Mouse (Mus musculus) hindbrain, embryonic 14.5 days (tissue): ENCODE measurements at regions not wholly inside any gene's neighbourhood (a gene's known extent, or its start where the extent isn't known, plus 50 kb on each side); places are given as distances from the start of the nearest gene placed in this dataset.

ENCODE experiments used
- ATAC-seq: fragments of 200-750 bp; cut with Nextera tagmentation; 2 replicates; pipeline ENCODE4 v1.8.0; 2017; ENCODE audit warnings: moderate number of reproducible peaks, mild to moderate bottlenecking, moderate TSS enrichment, moderate library complexity; ENCODE audit not compliant: low FRiP score
- DNase-seq: peaks from one replicate; pipeline ENCODE4 v3.0.0-alpha.2; 2015; ENCODE audit warnings: low spot score
- H3K27ac ChIP-seq: fragments of 300-500 bp; sonication (generic); 2 replicates; pipeline ENCODE4 v1.5.1; 2014; ENCODE audit warnings: mild to moderate bottlenecking, moderate library complexity
- H3K27me3 ChIP-seq: fragments of 300-500 bp; sonication (generic); 2 replicates; pipeline ENCODE4 v1.6.1; 2014; ENCODE audit warnings: mild to moderate bottlenecking, low read length, mixed read lengths; ENCODE audit not compliant: control insufficient read depth, insufficient read depth
- H3K36me3 ChIP-seq: fragments of 300-500 bp; sonication (generic); replicated peaks from 2 replicates; pipeline ENCODE4 v1.6.1; 2014; ENCODE audit not compliant: control insufficient read depth, insufficient read depth
- H3K4me1 ChIP-seq: fragments of 300-500 bp; sonication (generic); replicated peaks from 2 replicates; pipeline ENCODE4 v1.6.1; 2014; ENCODE audit warnings: antibody characterized with exemption, low read length, mixed read lengths; ENCODE audit not compliant: control insufficient read depth, insufficient read depth
- H3K4me2 ChIP-seq: fragments of 300-500 bp; sonication (generic); replicated peaks from 2 replicates; pipeline ENCODE4 v1.6.1; 2014; ENCODE audit warnings: mild to moderate bottlenecking, moderate library complexity
- H3K4me3 ChIP-seq: fragments of 300-500 bp; sonication (generic); replicated peaks from 2 replicates; pipeline ENCODE4 v1.5.1; 2014; ENCODE audit warnings: mild to moderate bottlenecking, low read length
- H3K9ac ChIP-seq: fragments of 300-500 bp; sonication (generic); 2 replicates; pipeline ENCODE4 v1.6.1; 2014
- H3K9me3 ChIP-seq: fragments of 300-500 bp; sonication (generic); 2 replicates; pipeline ENCODE4 v1.6.1; 2016; ENCODE audit warnings: low read length; ENCODE audit not compliant: control insufficient read depth
- WGBS: fragments of 180-500 bp; shearing (Covaris S2); extraction: QIAGEN DNeasy Blood & Tissue Kit; methylation state at CpG from one replicate; pipeline ENCODE4 v1.1.7; 2014; 5-methylcytosine and 5-hydroxymethylcytosine counted together

DNA sequence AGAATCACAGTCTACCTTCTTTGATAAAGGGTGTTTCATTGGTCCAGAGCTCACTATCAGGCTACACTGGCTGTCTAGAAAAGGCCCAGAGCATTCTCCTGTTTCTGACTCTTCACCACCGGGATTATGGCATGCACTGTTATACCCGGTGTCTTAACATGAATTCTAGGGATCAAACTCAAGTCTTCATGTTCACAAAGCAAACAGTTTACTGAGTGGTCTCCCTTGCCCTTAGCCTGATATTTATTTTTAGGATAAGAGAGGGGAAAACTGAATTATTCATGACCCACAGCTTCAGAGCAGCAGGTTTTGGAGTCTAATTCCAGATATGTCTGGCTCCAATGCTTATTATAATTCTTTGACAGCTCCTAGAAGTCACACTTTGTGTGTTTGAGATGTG, 596.0 kb upstream of the Gm26657 start:
- Histone ChIP-seq H3K4me2 (no peak overlapping the region), H3K27me3 (no peaks in the 10 kb centered on the region), H3K9ac (no peak overlapping the region), H3K36me3 (no peaks in the 10 kb centered on the region), H3K27ac (no peak overlapping the region), H3K9me3 (no peaks in the 10 kb centered on the region), H3K4me1 (no peaks in the 10 kb centered on the region), H3K4me3 (no peak overlapping the region)
- ATAC-seq (no peak), DNase-seq (no peak)
- 80% methylated on average over 2 of the region's 2 CpGs for WGBS

DNA sequence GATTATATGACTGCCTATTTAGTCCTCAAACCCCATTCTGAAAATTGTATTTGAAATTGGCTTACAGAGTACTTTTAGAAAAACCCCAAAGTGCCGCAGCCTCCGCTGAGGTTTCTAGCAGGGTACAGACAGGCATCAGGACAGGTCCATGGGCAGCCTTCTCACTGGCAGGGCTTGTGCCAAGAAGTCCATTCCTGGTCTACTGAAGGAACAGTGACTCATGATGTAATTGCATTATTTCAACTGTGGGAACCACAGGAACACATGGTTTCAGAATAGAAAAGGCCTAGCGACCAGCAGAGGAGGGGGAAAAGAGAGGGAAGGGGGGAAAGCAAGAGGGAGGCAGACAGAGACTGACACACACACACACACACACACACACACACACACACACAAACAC, 603.0 kb upstream of the Gm26657 start:
- Histone ChIP-seq H3K36me3 (no peaks in the 10 kb centered on the region), H3K9ac (no peak overlapping the region), H3K27ac (no peak overlapping the region), H3K4me1 (no peaks in the 10 kb centered on the region), H3K27me3 (no peaks in the 10 kb centered on the region), H3K4me3 (no peak overlapping the region), H3K4me2 (no peak overlapping the region), H3K9me3 (no peaks in the 10 kb centered on the region)
- DNase-seq (no peak), ATAC-seq (no peak)
- WGBS = 83% methylated on average over 3 of the region's 3 CpGs

DNA sequence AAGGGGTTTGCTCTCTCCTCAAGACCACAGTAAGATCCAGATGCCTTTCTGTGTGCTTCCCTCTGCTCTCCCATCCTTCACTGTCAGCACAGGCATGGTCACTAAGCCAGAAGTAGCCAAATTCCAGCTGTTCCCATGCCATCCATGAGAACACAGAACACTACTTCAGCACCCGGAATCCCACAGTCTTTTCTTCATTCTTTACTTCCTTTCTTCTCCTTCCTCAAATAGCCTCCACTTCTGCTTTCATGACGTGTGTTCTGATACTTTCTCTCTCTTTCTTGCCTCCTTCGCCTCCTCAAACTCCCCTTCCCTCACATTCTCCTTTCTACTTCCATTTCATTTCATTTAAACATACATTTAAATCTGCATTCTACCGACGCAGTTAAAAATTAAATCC, 602.1 kb upstream of the Klf4 start:
- WGBS = 85% methylated on average over 5 of the region's 5 CpGs

DNA sequence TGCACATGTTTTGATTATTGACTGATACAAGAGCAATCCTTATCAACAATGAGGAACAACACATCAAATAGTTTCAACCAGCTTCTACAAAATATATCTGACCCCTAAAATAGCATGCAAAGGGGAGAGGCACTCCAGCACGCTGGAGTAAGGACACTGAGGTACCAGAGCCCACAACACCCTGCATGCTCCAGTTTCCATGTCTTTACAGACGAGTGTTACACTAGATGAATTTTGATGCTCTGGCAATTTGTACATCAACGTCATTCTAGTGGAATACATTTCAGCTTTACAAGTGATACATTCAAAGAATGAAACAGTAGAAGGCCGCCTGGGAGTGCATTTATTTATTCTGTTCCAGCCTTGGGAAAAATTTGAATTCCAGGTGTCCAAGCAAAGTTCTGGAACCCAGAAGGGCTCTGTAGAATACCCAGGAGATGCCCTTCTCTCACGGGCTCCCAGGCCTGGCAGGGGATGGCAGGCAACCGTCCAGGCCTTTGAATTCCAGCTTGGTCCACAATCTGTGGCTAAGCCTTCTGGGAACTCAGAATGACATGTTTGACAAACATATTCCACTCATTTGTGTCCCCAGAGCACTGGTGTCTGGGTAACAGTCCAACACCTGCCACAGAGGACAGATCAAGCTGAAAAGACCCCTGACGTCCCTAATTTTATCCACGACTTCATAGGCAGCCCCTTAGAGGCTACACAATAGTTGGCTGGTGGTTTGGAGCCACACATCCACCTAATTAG, 595.6 kb upstream of the Klf4 start:
- Histone ChIP-seq H3K9ac (no peak overlapping the region), H3K27ac (no peak overlapping the region), H3K4me3 (no peak overlapping the region), H3K4me1 (no peaks in the 10 kb centered on the region), H3K27me3 (no peaks in the 10 kb centered on the region), H3K4me2 (no peak overlapping the region), H3K36me3 (no peaks in the 10 kb centered on the region), H3K9me3 (no peaks in the 10 kb centered on the region)
- WGBS = 43% methylated on average over 8 of the region's 8 CpGs
- DNase-seq (peak; percentile 44), ATAC-seq (peak; percentile 37; the same call in 1 of the 2 replicates)

More for the DNA sequence above, 602.1 kb upstream of the Klf4 start:
- Histone ChIP-seq H3K9ac (no peak overlapping the region), H3K36me3 (no peaks in the 10 kb centered on the region), H3K27me3 (no peaks in the 10 kb centered on the region), H3K4me3 (no peak overlapping the region), H3K4me1 (no peaks in the 10 kb centered on the region), H3K4me2 (no peak overlapping the region), H3K9me3 (no peaks in the 10 kb centered on the region), H3K27ac (no peak overlapping the region)
- ATAC-seq = no peak
- DNase-seq = no peak

DNA sequence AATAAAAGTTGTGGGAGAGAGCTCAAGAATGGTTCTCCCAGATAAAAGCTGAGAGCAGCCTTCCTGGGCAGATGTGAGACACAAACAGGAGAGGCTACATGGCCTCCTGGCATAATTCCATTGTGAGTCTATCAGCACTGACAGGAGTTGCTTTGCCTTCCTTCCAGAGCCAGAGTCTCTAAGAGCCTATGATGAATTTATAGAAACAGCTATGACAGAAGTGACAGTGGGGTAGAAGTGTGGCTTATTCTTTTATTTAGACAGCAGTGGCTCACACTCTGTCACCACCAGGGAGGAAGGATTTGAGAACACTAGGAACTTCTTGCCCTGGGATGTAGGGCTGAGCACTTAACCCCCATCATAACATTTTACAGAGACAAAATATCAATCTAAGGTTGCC, 592.2 kb upstream of the Klf4 start:
- H3K36me3 ChIP-seq = no peaks in the 10 kb centered on the region
- DNase-seq = no peak
- ATAC-seq = no peak
- H3K27ac ChIP-seq = no peak overlapping the region
- no peak overlapping the region for H3K4me3 ChIP-seq
- no peaks in the 10 kb centered on the region for H3K27me3 ChIP-seq
- H3K9ac ChIP-seq = no peak overlapping the region
- no peak overlapping the region for H3K4me2 ChIP-seq
- H3K9me3 ChIP-seq = no peaks in the 10 kb centered on the region
- H3K4me1 ChIP-seq = no peaks in the 10 kb centered on the region

DNA sequence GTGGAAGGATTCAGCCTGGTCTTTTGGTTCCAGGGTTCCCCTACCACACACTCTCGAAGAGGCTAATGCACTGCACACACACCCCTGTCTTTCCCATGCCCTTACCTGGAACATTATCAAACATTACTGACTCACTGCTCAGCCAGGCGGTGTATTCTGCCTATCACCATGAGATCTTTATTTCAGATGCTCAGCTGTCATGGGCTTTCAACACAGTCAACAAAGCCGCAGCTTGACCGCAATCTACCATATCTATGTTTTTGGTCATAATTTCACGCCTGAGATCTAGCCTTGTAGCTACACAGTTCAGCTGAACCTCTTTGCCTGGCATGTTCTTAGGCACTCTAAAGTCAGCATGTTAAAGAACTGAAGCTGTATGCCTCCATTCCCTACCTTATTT, 589.9 kb upstream of the Klf4 start:
- DNase-seq = no peak
- H3K4me2 ChIP-seq = no peak overlapping the region

DNA sequence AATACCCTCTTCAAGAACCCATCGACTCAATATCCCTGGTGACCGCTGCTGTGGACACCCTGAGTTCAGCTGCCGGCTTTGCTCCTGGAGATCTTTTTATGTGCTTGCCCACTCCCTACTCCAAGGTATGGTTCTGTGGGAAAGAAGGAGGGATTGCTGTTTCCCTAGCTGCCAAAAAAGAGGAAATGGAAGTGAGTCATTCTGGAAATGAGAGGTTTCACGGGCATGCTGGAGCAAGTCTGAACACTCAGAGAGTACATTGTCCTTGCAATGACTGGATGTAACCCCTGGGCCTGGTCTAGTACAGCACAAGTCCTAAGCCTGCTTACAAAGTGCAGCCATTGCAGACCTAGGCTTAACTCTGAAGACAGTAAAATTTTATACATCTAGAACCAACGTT, 589.4 kb upstream of the Klf4 start:
- Histone ChIP-seq H3K4me2 (no peak overlapping the region), H3K9ac (no peak overlapping the region), H3K36me3 (no peaks in the 10 kb centered on the region), H3K4me3 (no peak overlapping the region), H3K27ac (no peak overlapping the region), H3K9me3 (no peaks in the 10 kb centered on the region), H3K4me1 (no peaks in the 10 kb centered on the region), H3K27me3 (no peaks in the 10 kb centered on the region)
- DNase-seq (no peak), ATAC-seq (no peak)
- WGBS = 94% methylated on average over 5 of the region's 5 CpGs

More for the DNA sequence above, 589.9 kb upstream of the Klf4 start:
- Histone ChIP-seq H3K9ac (no peak overlapping the region), H3K27ac (no peak overlapping the region), H3K4me3 (no peak overlapping the region), H3K27me3 (no peaks in the 10 kb centered on the region), H3K4me1 (no peaks in the 10 kb centered on the region), H3K9me3 (no peaks in the 10 kb centered on the region), H3K36me3 (no peaks in the 10 kb centered on the region)
- 92% methylated on average over 5 of the region's 5 CpGs for WGBS
- ATAC-seq = no peak

DNA sequence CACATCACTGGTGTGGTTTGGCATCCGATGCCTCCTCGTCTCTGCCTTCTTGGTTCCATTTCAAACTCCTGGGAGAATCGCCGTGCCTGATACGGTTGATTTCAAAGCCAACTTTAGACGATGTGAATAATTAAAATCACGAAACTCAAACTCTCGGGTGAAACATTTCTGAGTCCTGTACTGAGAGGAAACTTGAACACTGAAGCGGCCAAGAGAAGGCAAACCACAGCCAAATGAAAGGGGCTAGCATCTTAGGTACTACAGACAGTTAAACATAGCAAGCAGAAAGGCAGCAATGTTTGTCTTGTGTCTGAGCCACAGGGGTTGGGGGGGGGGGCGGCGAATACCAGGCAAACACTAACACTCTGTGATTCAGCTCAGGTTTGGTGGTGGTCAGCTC, 588.1 kb upstream of the Klf4 start:
- 83% methylated on average over 11 of the region's 11 CpGs for WGBS

DNA sequence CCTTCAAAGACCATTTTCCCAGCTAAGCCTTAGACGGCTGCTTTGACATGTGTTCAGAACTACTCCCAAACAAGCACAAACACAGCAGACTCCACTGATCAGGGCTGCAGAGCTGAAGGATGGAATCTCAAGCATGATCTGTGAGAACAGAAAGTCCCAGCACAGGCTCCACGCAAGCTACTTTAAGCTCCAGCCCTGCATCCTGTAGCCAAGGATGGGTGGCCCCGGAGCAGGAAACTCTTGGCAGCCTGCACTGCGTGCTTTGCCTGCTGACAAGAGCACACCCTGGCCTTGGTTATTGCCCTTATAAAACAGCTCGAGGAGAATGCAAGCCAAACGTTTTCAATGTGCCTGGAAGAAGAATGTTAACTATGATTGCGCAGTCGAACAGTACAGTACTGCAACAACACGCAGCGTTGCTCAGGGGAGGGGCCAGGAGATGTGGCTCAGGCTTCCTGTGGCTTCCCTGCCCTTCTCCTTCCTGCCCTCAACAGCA, 581.5 kb upstream of the Klf4 start:
- no peaks in the 10 kb centered on the region for H3K36me3 ChIP-seq
- WGBS = 53% methylated on average over 10 of the region's 10 CpGs
- no peaks in the 10 kb centered on the region for H3K9me3 ChIP-seq
- H3K9ac ChIP-seq = no peak overlapping the region
- DNase-seq (no peak), ATAC-seq (peak; percentile 60; the same call in 1 of the 2 replicates)
- H3K4me3 ChIP-seq = no peak overlapping the region
- H3K4me2 ChIP-seq = no peak overlapping the region
- H3K27ac ChIP-seq = peak overlapping the region; percentile 62
- H3K4me1 ChIP-seq = no peaks in the 10 kb centered on the region
- H3K27me3 ChIP-seq = no peaks in the 10 kb centered on the region

More for the DNA sequence above, 588.1 kb upstream of the Klf4 start:
- H3K36me3 ChIP-seq = no peaks in the 10 kb centered on the region
- H3K4me1 ChIP-seq = no peaks in the 10 kb centered on the region
- H3K9me3 ChIP-seq = no peaks in the 10 kb centered on the region
- DNase-seq = no peak
- H3K27me3 ChIP-seq = no peaks in the 10 kb centered on the region
- H3K4me3 ChIP-seq = no peak overlapping the region
- H3K9ac ChIP-seq = no peak overlapping the region
- ATAC-seq = no peak
- H3K4me2 ChIP-seq = no peak overlapping the region
- H3K27ac ChIP-seq = no peak overlapping the region
